Mouse (Mus musculus): ENCODE data around the gene Grik3. TPM values are rescaled to one million over a fixed set of nuclear protein-coding genes. Genes with fewer than 3 reads are reported as not detected.
A peak's percentile ranks its signal among the peaks of the same experiment; 100 is the strongest.

Grik3 gene
- total RNA-seq, 1 experiment: 9.8 TPM

GRCm38 (mm10) chr4:125573000-125573399 lies 82.5 kb downstream of the Grik3 start:
- in situ Hi-C loops (cut with MboI; ENCODE audit: low sequenced_read_pairs in 2 of 2, unreplicated experiment in 2 of 2): no loop called here
- Histone ChIP-seq H3K4me3 (ENCODE audit: insufficient read depth in 1 of 2, low read depth in 1 of 2, low read length in 2 of 2, poor library complexity in 1 of 2, severe bottlenecking in 1 of 2) (no peak overlapping the region), H3K36me3 (ENCODE audit: control insufficient read depth, insufficient read depth, low read length, poor library complexity, severe bottlenecking) (no peaks in the 10 kb centered on the region), H3K27ac (ENCODE audit: insufficient read depth, low read depth, low read length, poor library complexity, severe bottlenecking) (no peak overlapping the region), H3K9ac (ENCODE audit: insufficient read depth, low read depth, low read length, poor library complexity, severe bottlenecking) (no peak overlapping the region), H3K9me3 (ENCODE audit: control insufficient read depth, insufficient read depth, low read depth, low read length) (no peaks in the 10 kb centered on the region), H3K4me1 (ENCODE audit: control insufficient read depth in 2 of 2, insufficient read depth in 2 of 2, low read length in 2 of 2, poor library complexity in 1 of 2) (peaks cover 0 to 26% of the 10 kb centered on the region in 2 experiments; a peak in 1 of 4 replicates)
- no peak for DNase-seq (ENCODE audit: low read depth, low spot score)
- TF ChIP-seq HCFC1 (IDR thresholded peaks at IDR 0.05; ENCODE audit: borderline replicate concordance, insufficient read depth, low read length) (no peak), MAFK (IDR thresholded peaks at IDR 0.05; ENCODE audit: insufficient read depth, low read depth, low read length) (no peak), ZC3H11A (IDR thresholded peaks at IDR 0.05; ENCODE audit: borderline replicate concordance, low read depth, low read length) (no peak), ZNF384 (IDR thresholded peaks at IDR 0.05; ENCODE audit: low read depth, low read length) (no peak), CHD2 (IDR thresholded peaks at IDR 0.05; ENCODE audit: low read depth, low read length) (no peak)

GRCm38 (mm10) chr4:125573951-125574675 lies 83.6 kb downstream of the Grik3 start:
- Histone ChIP-seq H3K27ac (ENCODE audit: insufficient read depth, low read depth, low read length, poor library complexity, severe bottlenecking) (no peak overlapping the region), H3K9me3 (ENCODE audit: control insufficient read depth, insufficient read depth, low read depth, low read length) (no peaks in the 10 kb centered on the region), H3K4me3 (ENCODE audit: insufficient read depth in 1 of 2, low read depth in 1 of 2, low read length in 2 of 2, poor library complexity in 1 of 2, severe bottlenecking in 1 of 2) (no peak overlapping the region), H3K9ac (ENCODE audit: insufficient read depth, low read depth, low read length, poor library complexity, severe bottlenecking) (no peak overlapping the region), H3K4me1 (ENCODE audit: control insufficient read depth in 2 of 2, insufficient read depth in 2 of 2, low read length in 2 of 2, poor library complexity in 1 of 2) (peaks cover under 1 to 30% of the 10 kb centered on the region in 2 experiments; a peak in 3 of 4 replicates), H3K36me3 (ENCODE audit: control insufficient read depth, insufficient read depth, low read length, poor library complexity, severe bottlenecking) (no peaks in the 10 kb centered on the region)
- no peak for TF ChIP-seq HCFC1 (IDR thresholded peaks at IDR 0.05; ENCODE audit: borderline replicate concordance, insufficient read depth, low read length)
- no peak for TF ChIP-seq CHD2 (IDR thresholded peaks at IDR 0.05; ENCODE audit: low read depth, low read length)
- TF ChIP-seq ZNF384 (IDR thresholded peaks at IDR 0.05; ENCODE audit: low read depth, low read length): no peak
- TF ChIP-seq MAFK (IDR thresholded peaks at IDR 0.05; ENCODE audit: insufficient read depth, low read depth, low read length): no peak
- no peak for TF ChIP-seq ZC3H11A (IDR thresholded peaks at IDR 0.05; ENCODE audit: borderline replicate concordance, low read depth, low read length)
- no peak for DNase-seq (ENCODE audit: low read depth, low spot score)
- in situ Hi-C loops (cut with MboI; ENCODE audit: low sequenced_read_pairs in 2 of 2, unreplicated experiment in 2 of 2): no loop called here

DNA sequence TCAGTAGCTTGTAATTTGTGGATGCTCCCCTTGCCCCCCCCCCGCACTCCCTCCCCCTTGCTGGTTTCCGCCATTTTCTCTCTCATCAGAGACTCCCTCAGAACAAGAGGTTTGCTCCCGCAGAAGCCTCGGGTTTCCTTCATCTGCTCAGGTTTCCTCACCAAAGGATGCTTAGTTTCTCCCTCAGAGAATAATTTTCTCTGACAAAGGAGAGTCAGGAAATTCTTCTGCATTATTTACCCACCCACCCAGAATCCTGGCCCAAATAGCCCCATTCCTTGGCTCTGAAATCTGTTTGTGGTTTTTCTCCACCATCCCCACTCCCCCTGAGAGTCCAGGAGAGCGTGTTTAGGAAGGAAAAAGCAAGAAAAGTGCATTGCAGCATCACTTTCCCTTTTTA lies 89.8 kb downstream of the Grik3 start:
- Histone ChIP-seq H3K27ac (ENCODE audit: insufficient read depth, low read depth, low read length, poor library complexity, severe bottlenecking) (no peak overlapping the region; the same call in 1 of the 2 replicates), H3K9ac (ENCODE audit: insufficient read depth, low read depth, low read length, poor library complexity, severe bottlenecking) (no peak overlapping the region), H3K36me3 (ENCODE audit: control insufficient read depth, insufficient read depth, low read length, poor library complexity, severe bottlenecking) (no peaks in the 10 kb centered on the region), H3K9me3 (ENCODE audit: control insufficient read depth, insufficient read depth, low read depth, low read length) (no peaks in the 10 kb centered on the region), H3K4me3 (ENCODE audit: insufficient read depth in 1 of 2, low read depth in 1 of 2, low read length in 2 of 2, poor library complexity in 1 of 2, severe bottlenecking in 1 of 2) (no peak overlapping the region), H3K4me1 (ENCODE audit: control insufficient read depth in 2 of 2, insufficient read depth in 2 of 2, low read length in 2 of 2, poor library complexity in 1 of 2) (peaks cover 7 to 50% of the 10 kb centered on the region in 2 experiments)
- in situ Hi-C loops (cut with MboI; ENCODE audit: low sequenced_read_pairs in 2 of 2, unreplicated experiment in 2 of 2): no loop called here
- no peak for TF ChIP-seq ZC3H11A (IDR thresholded peaks at IDR 0.05; ENCODE audit: borderline replicate concordance, low read depth, low read length)
- no peak for DNase-seq (ENCODE audit: low read depth, low spot score)

- Histone ChIP-seq H3K9me3 (ENCODE audit: control insufficient read depth, insufficient read depth, low read depth, low read length) (no peaks in the 10 kb centered on the region), H3K36me3 (ENCODE audit: control insufficient read depth, insufficient read depth, low read length, poor library complexity, severe bottlenecking) (no peaks in the 10 kb centered on the region), H3K9ac (ENCODE audit: insufficient read depth, low read depth, low read length, poor library complexity, severe bottlenecking) (no peak overlapping the region), H3K4me1 (ENCODE audit: control insufficient read depth in 2 of 2, insufficient read depth in 2 of 2, low read length in 2 of 2, poor library complexity in 1 of 2) (peaks cover 7 to 66% of the 10 kb centered on the region in 2 experiments), H3K27ac (ENCODE audit: insufficient read depth, low read depth, low read length, poor library complexity, severe bottlenecking) (peak overlapping the region; percentile 14; the same call in 1 of the 2 replicates), H3K4me3 (ENCODE audit: insufficient read depth in 1 of 2, low read depth in 1 of 2, low read length in 2 of 2, poor library complexity in 1 of 2, severe bottlenecking in 1 of 2) (no peak overlapping the region)
- no peak for TF ChIP-seq MAFK (IDR thresholded peaks at IDR 0.05; ENCODE audit: insufficient read depth, low read depth, low read length)
- no peak for TF ChIP-seq ZC3H11A (IDR thresholded peaks at IDR 0.05; ENCODE audit: borderline replicate concordance, low read depth, low read length)
- TF ChIP-seq HCFC1 (IDR thresholded peaks at IDR 0.05; ENCODE audit: borderline replicate concordance, insufficient read depth, low read length): no peak
- no peak for TF ChIP-seq CHD2 (IDR thresholded peaks at IDR 0.05; ENCODE audit: low read depth, low read length)
- TF ChIP-seq ZNF384 (IDR thresholded peaks at IDR 0.05; ENCODE audit: low read depth, low read length): no peak
- DNase-seq (ENCODE audit: low read depth, low spot score): no peak
- in situ Hi-C loops (cut with MboI; ENCODE audit: low sequenced_read_pairs in 2 of 2, unreplicated experiment in 2 of 2): no loop called here
Measured at GRCm38 (mm10) chr4:125583272-125583671, 92.8 kb downstream of the Grik3 start.
